Mouse (Mus musculus): ENCODE results near the gene Asl.

DNA sequence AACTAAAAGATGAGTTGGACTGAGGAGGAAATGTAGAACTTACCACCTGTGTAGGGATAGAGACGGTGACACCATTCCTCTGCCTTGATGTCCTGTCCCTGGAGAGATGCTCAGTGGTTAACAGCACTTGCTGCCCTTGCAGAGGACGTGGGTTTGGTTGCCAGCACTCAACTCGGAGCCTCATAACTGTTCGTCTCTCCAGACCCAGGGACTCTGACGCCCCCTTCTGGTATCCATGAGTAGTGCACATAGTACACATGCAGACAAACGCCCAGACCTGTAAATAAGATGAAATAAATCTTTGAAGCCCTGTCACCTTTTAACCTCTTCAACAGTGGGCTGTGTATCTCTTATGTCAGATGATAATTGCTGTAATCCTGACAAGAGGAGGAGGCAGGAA, 18.0 kb upstream of the Asl start:
- TF ChIP-seq CTCF (IDR thresholded peaks at IDR 0.05) = peak; percentile 44
- no peak for TF ChIP-seq EP300 (IDR thresholded peaks at IDR 0.05)
